Mouse (Mus musculus): ENCODE data around the gene Plekhh3.
"Not testable (repeated sequence)": the region's sequence is repeated elsewhere in the genome, so short reads cannot be mapped to it uniquely, and the experiment has no call there.

The Plekhh3 gene

DNA sequence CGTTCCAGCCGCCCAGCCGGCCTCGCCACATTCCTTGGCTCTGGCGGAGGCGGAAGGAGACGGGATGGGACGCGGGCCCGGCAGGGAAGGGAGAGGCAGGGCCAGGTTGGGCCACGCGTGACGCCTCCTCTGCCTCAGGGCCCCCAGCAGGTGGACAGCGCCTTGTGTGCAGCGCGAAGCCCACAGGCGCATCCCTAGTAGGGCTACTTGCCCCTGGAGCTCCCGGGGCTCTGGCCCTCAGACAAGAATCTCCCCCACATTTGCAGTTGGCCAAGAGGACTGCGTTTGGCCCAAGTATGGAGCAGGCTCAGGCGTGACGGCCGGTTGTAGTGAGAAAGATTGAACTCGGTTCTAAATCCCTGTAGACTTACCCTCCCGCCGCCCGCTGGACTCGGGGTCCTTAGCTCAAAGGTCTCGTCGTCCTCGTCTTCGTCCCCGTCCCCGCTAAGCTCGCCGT, 769 bp downstream of the Plekhh3 start, which contains the start of gene Cntnap1:
Gene Cntnap1 (plus strand): TSS at position 170 of the 457 bp plus-strand sequence.
- peak; percentile 57 for DNase-seq

DNA sequence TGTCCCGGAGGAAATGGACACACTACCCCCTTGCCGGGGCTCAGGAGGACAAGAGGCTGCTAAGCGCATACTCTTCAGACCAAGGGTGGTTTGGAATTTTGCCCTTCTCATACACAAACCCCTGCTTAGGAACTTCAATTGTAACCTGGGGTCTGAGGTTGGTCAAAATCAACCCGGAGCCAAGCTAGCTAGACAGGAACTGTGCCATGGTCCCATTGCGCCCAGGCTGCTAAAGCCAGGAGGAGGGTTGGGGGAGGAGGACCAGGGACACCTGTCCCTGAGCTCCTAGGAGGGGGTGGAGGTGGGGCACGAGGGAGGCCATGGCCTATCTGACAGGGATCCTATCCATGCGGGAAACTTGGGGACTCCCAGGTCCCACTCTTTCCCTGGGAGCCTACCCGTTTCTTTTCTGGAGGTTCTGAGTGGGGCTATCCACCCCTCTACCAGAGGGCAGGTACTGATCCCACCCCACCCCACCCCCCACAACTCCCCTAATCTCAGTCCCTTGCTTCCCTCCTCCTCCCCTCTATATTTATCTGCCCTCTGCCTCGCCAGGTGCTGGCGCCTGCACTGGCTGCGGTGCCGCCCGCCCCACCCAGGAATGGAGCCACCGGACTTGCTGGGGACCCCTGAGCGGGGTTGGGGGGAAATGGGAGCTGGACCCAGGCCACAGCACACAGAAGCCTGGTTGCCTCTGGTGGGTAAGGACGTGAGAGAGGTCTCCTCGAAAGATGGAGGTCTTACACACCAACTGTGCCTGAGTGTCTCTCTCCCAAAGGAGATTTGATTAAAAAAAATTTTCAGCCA, 1.6 kb downstream of the Plekhh3 start:
- DNase-seq, result no peak

DNA sequence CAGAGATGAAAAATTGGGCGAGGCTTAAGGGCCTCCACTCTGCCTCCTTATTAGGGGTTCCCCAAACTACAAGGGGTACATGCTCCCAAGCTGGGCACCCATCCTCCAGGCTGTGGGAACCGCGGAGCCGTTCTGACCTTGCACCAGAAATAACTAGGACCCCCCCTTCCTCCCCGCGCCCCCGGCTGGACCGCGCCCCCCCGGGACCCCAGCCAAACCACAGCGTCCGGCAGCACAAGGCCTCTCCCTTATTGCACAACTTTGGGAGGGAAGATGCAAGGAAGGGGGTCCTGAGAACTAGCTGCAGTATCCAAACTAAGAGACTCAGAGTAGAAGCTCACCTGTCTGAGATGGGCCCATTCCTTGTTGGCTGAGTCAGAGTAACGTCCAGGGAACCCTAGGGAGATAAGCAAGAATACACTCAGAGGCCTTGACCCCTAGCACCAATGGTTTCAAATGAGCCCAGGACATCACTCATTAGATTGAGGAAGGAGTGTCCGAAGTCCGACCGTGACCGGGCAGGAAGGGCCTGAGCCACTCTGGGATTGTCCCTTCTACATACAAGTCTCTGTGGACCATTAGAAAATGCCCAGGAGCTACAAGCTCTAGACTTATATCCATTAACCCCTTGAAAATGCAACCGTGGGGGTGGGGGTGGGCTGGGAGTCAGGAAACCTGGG, 2.7 kb downstream of the Plekhh3 start:
- DNase-seq, result no peak

DNA sequence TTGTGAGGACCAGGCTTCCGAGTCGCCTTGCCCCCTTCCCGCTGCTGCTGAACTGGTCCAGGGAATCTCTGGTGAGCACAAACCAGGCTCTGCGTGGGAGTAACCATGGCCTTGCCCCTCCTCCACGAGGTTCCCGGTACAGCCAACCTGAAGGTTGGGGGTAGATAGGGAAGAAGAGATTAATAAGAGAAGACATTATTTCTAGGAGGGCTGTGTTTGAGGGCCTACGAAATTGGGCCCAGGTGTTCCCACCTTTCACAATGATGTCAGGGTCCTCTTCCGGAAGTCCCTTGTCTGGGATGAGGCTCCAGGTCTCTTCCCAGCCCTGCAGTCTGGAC, 3.2 kb downstream of the Plekhh3 start:
- DNase-seq, result no peak

DNA sequence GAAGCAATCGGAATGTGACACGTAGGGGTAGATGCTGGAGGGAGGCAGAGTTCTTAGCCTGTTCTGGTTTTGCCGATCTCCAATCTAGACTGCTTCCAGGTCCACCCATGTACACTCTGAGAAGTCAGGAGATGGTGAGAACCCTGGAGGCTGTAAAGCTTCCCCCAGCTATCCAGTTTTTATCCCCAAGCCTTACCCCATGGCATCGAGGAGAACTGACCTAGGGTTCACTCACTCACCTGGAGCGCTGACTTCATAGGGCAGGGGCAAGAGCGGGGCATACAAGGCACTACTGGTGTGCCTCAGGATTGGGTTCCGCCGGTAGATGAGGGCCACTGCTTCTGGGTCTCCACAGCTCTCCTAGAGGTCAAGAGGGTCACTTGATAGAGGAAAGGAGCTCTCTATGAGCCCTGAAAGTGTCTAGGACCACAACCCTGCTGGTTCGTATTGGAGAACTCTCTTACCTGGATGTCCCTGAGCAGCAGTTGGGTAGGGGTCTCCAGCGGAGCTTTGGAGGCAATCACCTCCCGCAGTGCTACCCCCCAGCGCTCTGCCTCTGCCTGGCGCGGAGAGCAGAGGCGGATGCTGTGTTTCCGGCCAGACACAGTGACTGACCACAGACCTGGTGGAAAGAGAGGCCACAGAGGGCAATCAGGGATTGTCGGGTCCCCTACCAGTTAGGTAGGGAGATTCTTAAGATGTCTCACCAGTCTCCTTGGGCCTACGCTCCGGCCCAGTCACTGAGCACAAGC, 3.8 kb downstream of the Plekhh3 start:
- DNase-seq, result no peak

DNA sequence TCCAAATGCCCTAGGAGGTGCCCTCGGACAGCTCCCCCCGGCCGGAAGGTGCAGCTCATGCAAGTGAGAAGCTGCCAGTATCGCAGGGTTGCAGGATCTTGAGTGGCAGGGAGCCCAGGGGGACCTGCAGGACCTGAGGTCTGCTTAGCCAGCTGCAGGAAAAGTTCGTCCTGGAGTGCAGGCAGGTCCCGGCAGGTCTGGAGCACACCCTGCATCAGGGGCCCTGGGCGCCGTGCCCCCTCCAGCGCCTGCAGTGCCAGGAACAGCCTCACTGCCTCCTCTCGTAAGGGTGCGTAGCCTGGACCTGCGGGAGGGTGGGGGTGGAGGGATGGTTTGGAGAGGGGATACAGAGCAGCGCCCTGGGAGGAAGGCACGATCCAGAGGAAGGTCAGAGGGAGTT, 4.8 kb downstream of the Plekhh3 start:
- no peak for DNase-seq

DNA sequence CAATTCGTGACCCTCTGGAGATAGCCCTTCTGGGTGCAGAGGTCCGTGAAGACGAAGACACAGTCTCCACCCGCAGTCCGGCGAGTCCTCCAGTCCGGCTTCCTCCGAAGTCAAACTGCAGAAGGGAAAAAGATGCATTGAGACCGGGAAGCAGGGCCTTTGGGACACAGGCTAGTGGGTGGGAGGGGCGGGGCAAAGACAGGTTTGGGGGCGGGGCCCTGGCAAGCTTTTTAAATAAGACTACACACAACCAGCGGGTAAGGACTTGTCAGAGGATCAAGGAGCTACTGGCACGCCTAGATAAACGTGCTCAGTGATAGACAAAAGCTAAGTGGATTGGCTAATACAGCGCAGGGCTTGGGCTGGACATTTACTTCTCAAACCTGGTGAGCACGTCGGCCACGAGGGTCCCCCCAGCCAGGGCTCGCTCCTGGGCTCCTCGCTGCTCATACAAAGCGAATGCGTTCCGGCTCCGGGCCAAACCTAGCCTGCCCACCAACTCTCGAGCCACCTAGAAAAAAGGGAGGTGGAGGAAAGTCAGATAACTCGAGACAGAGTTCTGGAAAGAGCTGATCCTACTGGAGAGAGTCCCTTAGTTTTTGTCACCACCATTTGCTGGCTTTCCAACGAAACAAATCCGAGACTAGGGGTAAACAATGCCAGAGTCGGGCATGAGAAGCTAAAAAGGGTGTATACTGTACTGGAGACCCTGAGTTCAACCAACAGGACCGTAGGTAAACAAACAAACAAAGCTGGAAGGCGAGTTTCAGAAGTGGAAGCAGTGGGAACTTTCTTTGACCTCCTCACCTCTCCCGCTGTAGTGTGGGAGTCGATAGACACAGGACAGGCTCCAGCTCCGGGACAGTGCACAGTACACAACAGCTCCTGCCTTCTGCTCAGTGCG, 6.2 kb downstream of the Plekhh3 start:
- no peak for DNase-seq

DNA sequence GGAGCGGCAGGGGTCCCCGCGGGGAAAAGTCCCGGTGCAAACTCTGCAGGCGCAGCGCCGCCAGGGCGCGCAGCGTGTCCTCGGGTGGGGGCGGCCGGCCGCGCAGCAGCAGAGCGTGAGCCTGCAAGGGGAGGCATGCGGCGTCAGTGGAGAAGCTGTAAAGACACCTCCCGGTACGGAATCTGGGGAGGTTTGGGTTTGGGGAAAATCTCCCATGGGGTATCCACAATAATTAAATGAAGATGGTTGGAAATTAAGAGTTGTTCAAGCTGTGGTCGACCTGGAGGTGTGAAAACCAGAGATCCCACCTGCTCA, 6.8 kb downstream of the Plekhh3 start:
- no peak for DNase-seq

DNA sequence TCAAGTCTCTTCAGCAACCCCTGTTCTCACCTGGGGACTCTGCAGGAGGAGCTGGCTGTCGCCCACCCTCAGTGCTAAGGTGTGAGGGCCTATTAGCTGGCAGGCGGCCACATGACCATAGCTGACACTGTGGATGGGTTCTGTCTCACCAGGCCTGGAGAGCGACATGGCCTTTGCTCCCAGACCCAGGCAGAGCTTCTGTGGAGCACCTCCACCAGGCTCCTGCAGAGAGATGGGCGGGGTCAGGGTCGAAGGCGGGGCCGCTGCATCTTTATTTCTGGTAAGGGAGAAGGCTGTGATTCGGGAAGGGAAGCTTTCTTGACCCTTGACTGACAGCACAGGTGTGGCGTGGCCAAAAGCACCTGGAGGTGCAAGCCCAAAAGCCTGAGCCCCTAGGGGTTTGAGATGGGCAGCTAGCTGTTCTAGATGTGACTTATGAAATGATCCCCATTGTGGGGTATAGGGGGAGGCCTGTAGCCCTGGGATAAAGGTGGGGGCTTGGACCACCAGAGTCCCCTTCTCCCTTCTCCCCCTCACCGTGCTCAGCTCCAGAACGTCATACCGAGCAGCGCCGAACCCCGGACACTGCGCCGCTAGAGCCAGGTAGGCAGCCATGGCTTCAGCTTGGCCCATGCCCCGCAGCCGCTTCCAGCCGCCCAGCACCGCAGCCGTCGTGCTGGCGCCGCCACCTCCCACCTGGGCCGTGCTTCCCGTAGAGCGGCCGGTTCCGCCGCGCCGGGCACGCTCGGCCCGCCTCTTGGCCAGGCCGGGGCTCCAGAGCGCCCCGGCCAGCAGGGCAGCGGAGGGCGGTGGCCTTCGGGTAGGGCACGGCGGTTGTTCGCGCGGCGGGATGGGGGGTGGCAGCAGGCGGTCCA, 7.4 kb downstream of the Plekhh3 start:
- DNase-seq, result peak; percentile 72

DNA sequence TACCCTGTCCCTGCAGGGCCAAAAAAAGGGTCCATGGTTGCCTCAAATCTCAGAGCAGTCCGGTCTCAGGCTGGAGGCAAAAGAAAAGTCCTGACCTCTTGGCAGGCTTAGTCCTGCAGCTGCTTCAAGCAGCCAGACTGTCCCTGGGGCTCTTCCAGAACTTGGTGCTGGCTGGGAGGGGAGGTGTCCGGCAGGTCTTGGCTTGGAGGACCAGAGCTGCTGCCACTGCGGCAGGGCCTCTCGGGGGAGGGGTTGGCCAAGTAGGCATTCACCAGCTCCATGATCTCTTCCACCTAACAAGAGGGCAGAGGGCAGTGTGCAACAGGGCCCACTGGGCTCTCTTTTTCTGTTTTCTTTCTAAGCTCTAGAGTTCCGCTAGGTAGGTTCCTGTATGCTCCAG, 8.4 kb downstream of the Plekhh3 start:
- DNase-seq, result peak; percentile 80

DNA sequence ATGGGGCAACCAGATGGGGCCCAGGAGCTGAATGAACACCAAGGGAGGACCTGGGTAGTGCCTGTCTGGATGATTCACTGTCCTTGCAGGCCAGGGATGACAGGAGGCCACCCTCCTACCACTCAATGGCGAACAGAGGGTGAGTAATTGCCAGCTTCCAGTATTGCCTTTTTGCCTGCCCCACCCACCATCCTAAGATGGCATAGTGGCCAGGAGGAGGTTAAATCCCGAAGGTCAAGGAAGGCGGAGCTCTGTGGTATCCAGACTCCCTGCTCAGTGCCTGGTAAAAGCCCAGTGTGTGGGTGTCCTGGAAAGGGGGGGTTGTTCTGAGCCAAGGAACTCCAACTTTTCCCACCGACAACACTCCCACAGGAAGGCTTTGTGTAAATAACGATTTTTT, 8.8 kb downstream of the Plekhh3 start:
- DNase-seq, result no peak

DNA sequence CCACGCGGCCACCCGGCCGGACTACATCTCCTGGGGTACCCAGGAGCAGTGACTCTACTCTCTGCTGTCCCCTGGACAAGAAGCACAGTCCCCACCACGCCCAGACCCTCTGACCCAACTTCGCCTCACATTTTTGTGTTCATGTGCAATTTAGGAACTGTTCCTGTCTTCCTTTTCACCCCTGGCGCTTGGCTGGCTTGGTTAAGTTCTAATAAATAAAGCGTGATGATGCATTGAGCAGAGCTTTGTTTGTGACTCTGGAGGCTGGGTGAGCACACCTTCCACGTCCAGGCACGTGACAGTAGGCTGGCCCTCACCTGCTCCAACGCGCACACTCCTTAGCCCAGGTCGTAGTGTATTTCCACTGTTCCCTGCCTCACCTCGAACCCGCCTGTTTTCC, 9.6 kb downstream of the Plekhh3 start:
- no peak for DNase-seq

DNA sequence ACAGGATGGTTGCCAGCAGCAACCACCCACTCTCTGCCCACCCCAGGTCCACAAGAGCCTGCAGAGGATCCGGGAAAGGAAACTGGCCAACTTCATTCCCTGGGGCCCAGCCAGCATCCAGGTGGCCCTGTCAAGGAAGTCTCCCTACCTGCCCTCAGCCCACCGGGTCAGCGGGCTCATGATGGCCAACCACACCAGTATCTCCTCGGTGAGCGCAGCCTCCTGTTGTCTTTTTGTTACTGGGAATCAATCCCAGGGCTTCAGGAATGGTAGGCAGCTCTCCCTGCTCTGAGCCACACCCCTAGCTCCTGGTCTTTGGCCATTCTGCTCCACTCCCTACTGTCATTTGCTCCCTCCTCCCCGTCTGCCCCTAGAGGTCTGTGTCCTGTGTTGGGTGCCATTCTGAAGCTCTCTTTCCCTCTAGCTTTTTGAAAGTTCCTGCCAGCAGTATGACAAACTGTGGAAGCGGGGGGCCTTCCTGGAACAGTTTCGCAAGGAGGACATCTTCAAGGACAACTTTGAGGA, 10.1 kb downstream of the Plekhh3 start:
- not testable (repeated sequence) for DNase-seq

DNA sequence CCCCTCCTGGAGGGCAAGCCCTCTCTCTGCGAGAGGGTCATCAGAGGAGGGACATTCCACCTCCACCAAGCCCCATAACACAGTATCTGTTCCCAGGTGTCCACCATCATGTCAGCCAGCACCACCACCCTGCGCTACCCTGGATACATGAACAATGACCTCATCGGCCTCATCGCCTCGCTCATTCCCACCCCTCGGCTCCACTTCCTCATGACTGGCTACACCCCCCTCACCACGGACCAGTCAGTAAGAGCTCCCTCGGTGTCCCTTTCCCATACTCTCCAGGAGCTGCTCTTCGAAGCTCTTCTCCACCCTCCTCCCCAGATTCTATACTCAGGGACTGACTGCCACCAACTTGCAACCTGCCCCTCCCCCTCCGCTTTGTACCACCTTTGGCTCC, 11.0 kb downstream of the Plekhh3 start:
- DNase-seq, result not testable (repeated sequence)

DNA sequence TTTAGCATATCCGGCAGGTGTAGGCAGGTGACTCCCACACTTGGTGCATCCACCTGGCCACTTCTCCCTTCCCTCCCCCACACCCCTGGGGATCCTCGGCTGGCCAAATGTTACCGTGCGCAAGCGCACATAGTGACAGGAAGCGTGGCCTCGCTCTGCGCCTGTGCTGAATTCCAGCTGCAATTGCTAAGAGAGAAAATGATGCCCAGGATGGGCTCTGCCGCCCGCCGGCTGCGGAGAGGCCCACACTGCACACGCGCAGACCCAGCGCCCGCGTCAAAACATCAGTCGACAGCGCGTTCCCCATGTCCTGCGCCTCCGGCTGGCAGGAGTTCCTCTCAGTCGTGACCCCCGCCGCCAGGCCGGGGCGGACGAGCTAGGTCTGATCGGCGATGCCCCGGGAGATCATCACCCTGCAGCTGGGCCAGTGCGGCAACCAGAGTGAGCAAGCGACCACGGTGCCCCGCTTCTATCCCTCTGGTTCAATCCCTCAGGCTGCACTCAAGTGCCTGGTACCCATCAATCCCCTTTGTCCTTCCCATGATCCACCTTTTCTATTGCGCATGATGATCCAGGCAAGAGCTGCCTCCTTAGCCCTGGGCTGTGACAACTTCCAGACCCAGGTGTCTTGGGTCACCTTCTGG, 15.3 kb downstream of the Plekhh3 start, which contains the start of gene Tubg2:
Gene Tubg2 (plus strand): TSS at position 180 of the 644 bp plus-strand sequence.
- DNase-seq, result peak; percentile 54

DNA sequence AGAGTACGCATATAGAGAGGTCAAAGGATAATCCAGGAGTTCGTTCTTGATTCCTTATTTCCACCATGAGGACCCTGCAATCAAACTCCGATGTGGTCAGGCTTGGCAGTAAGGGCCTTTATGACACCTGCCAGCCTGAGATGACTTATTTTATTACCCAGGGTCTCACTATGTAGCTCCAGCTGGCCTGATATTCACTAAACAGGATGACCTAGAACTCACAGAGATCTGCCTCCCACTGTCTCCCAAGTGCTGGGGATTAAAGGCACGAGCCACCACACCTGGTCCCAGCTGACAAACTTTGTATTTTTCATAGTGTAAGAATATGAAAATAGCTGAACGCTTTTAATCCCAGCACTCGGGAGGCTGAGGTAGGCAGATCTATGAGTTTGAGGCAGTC, 16.0 kb downstream of the Plekhh3 start:
- no peak for DNase-seq

DNA sequence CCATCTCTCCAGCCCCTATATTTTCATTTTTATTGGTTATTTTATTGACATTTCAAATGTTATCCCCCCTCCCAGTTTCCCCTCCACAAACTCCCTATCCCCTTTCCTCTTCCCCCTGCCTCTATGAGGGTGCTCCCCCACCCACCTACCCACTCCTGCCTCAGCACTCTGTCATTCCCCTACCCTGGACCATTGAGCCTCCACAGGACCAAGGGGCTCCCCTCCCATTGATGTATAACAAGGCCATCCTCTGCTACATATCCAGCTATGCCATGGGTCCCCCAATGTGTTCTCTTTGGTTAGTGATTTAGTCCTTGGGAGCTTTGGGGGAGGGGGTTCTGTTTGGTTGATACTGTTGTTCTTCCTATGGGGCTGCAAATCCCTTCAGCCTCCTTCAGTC, 16.5 kb downstream of the Plekhh3 start:
- no peak for DNase-seq

DNA sequence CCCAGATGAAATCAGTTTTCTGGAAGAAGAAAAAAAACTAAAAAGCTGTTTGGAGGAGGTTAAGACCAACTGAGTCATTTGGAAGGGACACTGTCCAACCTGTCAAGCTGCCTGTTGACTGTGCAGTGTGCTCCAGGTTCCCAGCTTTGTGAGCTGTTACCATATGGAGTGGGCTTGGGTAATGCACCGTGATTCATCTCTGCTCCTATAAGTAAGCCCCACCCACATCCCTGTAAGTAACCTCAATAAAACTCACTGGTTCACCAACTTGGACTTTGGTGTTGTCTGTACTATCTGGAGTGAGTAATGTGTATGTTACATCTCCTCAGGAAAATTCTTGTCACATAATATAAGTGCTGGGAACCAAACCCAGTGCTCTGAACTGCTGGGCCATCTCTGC, 18.3 kb downstream of the Plekhh3 start:
- no peak for DNase-seq

DNA sequence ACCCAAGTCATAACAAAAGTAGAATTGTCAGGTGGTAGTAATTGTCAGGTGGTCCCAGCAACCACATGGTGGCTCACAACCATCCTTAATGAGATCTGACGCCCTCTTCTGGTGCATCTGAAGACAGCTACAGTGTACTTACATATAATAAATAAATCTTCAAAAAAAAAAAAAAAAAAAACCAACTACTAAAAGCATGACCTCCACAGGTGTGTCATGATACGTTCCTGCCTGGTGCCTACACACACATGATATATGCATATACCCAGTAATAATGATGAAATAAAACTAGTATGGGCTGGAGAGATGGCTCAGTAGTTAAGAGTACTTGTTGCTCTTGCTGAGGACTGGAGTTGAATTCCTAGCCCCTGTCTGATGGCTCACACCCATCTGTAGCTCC, 20.1 kb downstream of the Plekhh3 start:
- DNase-seq, result no peak

DNA sequence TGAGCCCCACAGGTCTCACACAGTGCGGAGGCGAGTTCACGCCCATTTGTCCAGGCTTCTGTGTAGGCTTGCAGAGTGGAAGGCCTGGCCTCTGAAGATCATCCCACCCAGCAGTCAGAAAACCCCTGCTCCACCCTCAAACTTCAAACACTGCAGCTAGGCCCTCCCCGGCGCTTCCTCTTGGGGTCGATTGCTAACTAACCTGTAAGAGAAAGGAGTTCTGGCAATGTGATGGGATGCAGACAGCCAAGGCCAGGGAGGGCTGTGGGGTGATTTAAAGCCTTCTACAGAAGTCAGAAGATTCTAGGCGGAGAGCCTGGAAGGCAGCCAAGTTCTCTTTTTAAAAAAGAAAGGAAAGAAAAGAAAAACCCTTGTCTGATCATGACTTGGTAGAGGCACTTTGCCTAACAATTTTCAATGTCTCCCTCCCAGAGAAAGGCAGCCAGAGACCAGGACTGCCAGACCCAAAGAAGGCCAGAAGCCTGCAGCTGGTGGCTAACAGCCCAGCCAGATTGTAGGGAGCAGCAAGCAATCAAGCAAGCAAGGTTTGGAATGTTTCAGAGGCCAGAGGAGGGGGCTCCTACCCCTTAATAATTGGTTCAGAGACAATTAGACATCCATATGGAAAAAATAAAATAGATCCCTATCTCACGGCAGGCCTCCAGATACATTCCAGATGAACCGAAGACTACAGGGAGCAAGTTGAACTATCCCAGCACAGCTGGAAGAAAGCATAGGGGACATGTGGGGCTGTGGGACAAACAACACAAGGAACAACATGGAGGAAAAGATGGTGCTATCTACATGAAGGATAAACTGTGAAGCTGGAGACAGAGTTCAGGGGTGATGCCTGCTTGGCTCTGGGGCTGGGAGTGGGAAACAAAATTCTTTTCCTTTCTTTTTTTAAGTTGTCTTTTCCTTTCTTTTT, 21.7 kb downstream of the Plekhh3 start:
- DNase-seq, result no peak

Data from kidney, adult 9 months (tissue).